Mouse (Mus musculus) kidney, embryonic 14.5 days (tissue): ENCODE data around the gene Orai1. TPM values are rescaled to one million over a fixed set of nuclear protein-coding genes. Genes with fewer than 3 reads are reported as not detected.

Experiments
- polyA plus RNA-seq: library from polyadenylated mRNA; unstranded; fragments of >200 nt; fragmentation: Nextera tagmentation; extraction: Ambion mirVana; gene quantifications from 2 replicates; pipeline ENCODE4 v1.2.1, GENCODE M21; 2014

Gene Orai1
- polyA plus RNA-seq, 1 experiment from 2014 or later = 21.5 TPM

Other genes with a start within 250 kb of the Orai1 start
- 25.0 and 40.9 TPM in 2 replicates for gene Camkk2, start 235.7 kb upstream of the Orai1 start, polyA plus RNA-seq
- 335 and 457 TPM in 2 replicates for gene Anapc5, start 193.7 kb upstream of the Orai1 start, polyA plus RNA-seq
- gene Rnf34, start 165.0 kb upstream of the Orai1 start, polyA plus RNA-seq = 33.4 and 35.1 TPM in 2 replicates
- gene Kdm2b, start 25.3 kb upstream of the Orai1 start, polyA plus RNA-seq = 59.1 and 105 TPM in 2 replicates
- gene Morn3, start 31.9 kb downstream of the Orai1 start, polyA plus RNA-seq = 1.3 and 1.7 TPM in 2 replicates
- gene Tmem120b, start 53.3 kb downstream of the Orai1 start, polyA plus RNA-seq = 12.0 and 13.1 TPM in 2 replicates
- 2.0 and 3.2 TPM in 2 replicates for gene Rhof, start 117.6 kb downstream of the Orai1 start, polyA plus RNA-seq
- 16.6 and 16.7 TPM in 2 replicates for gene Setd1b, start 127.1 kb downstream of the Orai1 start, polyA plus RNA-seq
- gene Psmd9, start 154.3 kb downstream of the Orai1 start, polyA plus RNA-seq = 73.9 and 79.4 TPM in 2 replicates
- gene Hpd, start 167.7 kb downstream of the Orai1 start, polyA plus RNA-seq = not detected in 2 replicates
- 2.2 and 2.7 TPM in 2 replicates for gene Wdr66, start 237.0 kb downstream of the Orai1 start, polyA plus RNA-seq